Mouse (Mus musculus): Measurements from ENCODE around the gene Celsr2.

Celsr2 gene
- long read RNA-seq, experiment 1, partial matches to known transcripts = 0 of 1 reads
- long read RNA-seq, experiment 1, other reads (novel, unspliced or antisense) = 1 of 1 reads
- long read RNA-seq, experiment 2, partial matches to known transcripts = 0 of 1 reads
- long read RNA-seq, experiment 2, other reads (novel, unspliced or antisense) = 1 of 1 reads

DNA sequence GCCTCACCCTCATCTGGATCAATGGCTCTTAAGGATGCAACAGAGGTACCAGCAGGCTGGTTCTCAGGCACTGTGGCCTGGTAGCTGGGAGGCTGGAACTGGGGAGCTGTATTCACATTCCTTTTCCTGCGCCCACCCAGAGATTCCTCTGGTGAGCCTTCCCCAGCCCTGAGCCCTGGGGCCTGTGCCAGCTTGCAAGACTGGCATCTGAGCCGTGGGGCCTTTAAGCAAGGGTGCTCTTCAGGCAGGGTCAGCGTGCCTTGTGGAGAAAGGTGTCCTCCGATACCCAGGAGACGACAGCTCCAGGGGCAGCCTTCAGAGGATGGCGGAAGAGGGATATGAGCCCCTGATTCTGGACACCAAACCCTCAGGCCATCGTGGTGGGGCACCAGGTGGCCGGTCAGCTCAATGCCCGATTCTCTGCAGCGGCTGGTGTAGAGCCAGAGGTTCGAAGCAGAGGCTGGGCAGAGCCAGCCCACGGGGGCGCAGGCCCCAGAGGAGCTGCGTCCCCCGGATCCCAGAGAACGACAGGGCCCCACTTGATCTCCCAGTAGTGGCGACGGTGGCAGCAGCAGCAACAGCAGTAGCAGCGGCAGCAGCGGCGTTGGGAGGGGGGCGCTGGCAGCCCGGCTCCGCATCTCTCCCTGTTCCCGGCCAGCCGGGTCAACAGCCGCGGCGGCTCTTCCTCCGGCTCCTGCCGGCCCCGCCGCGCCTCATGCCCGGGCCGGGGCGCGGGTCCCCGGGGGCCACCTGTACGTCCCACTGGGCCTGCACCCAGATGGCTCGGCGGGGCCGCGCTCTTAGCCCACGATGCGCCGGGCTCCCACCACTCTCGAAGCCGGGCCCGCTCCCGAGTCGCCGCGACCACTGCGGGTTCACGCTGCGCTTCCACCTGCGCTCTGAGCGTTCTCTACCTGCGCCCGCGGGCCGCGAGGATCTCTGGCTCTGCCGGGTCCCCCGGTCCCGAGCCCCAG lies at the start of gene Celsr2:
TSS of gene Celsr2 (minus strand) at position 696 of the 974 bp plus-strand sequence.
- intact Hi-C loops (cut with DNase I) = no loop called here

DNA sequence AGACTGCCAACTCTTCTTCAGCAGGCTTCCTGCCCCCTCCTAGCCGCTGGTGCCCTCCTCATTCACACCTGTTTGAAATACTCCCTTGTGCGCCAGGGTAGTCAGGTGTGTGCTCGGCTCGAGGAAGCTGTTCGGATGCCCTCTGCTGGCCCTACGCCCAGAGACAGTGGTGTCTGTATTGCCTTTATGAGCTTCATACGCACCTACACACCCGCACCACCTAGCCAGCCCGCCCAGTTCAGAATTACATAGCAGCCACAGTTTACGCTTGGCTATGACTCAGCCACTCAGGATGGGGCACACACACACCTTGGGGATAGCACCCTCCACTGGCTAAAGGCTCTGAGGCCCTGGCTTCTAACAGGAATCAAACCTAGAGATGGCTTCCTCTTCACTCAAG lies 43.5 kb upstream of the Celsr2 start:
- intact Hi-C loops (cut with DNase I) = no loop called here

DNA sequence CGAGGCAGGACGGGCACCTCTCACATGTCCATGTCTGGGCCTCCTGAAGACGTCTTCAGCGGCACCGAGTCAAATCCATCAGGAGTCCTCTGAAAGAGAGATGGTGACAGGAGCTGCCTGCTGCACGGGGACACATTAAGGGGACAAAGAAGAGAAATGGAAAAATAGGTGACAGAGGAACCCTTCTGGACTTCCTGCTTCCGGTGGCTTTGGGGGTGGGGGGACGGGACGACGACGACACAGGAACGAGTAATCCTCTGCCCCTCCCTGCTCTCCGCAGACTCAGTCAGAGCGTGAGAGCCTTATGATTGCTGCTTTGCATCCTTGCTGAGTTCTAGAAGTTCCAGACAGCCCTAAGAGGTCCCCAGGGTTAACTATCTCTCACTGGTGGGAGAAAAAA lies 43.0 kb upstream of the Celsr2 start:
- intact Hi-C loops (cut with DNase I) = no loop called here

DNA sequence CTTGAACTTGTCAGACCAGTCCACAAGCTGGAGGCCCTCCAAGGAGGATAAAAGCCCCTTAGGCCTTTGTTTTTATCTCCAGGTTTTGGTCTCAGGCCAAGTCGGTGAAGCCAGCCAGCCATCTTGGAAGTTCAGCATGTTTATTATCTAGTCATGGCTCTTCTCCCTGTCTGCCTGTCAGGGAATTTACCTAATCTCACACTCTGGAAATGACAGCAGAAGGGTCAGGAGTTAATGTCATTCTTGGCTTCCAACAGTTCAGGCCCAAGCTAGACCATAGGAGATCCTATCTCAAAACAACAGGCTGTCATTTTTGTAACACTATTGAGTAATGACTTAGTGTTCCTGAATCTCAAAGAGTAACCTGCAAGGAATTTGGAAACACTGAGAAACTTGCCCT lies 38.8 kb upstream of the Celsr2 start:
- intact Hi-C loops (cut with DNase I) = no loop called here

DNA sequence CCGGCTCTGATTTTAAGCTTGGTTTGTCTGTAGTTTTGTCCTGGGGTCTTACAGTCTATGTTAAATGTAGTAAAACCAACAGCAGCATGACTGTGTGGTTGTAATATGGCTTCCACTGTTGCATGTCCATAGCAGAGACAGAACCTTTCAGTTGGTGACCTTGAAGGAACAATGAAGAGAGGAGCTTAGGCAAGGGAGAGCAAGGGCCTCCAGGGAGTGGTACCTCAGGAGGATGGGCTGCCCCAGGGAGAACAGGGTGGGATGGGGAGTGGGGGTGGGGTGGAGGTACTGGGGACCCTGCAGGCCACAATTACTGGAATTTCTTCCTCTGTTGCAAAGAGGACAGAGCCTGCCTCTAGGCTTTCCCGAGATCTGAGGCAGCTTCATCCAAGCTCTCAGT lies 36.6 kb upstream of the Celsr2 start:
- intact Hi-C loops (cut with DNase I) = no loop called here

DNA sequence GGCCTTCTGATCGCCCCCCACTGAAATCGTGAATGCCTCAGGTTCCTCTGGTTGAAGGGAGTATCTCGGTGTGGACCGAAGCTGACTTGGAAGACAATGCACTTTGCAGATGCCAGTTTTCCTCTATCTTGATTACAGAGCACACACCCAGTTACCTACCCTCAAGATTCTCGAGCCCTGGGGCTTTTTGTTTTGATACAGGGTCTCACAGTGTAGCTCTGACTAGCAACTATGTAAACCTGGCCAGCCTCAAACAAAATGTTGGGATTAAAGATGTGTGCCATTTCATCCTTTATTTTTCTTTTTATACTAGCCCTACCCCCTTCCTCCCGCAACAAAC lies 30.0 kb upstream of the Celsr2 start:
- intact Hi-C loops (cut with DNase I) = no loop called here

DNA sequence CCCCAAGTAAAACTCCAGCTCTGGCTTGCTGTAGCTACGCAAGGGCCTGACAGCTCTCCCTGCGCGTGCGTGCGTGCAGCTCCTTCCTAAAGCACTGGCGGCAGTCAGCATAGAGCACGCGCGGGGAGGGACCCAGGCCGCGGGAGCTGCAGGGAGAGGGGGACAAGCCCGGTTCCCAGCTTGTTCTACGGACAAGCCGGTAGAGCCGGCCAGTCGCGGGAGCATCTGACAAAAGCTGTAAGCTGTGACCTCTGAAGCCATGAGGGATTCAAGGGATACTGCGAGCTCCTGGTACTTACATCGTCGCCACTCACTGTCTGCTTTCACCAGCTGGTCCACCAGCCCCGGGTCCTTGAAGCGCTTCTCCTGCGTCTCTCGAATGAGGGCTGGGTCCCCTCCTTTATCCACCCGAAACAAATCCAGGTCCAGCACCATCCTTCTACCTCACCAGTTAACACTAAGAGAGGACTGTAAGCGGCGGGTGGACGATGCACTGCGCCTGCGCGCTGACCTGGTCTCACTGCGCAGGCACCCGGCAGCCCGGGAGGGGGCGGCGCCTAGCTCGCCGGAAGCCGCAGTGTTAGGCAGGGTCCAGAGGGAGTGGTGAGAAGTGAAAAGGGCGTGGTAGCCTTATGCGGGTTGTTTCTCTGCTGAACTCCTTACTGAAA lies 29.5 kb upstream of the Celsr2 start, which contains the start of gene Sars:
TSS of gene Sars (minus strand) at position 512 of the 668 bp plus-strand sequence.
- intact Hi-C loops (cut with DNase I) = loop anchor here (5.0 kb wide), 2 partner anchors 43 to 107 kb away; no protein-coding TSS in a partner anchor

DNA sequence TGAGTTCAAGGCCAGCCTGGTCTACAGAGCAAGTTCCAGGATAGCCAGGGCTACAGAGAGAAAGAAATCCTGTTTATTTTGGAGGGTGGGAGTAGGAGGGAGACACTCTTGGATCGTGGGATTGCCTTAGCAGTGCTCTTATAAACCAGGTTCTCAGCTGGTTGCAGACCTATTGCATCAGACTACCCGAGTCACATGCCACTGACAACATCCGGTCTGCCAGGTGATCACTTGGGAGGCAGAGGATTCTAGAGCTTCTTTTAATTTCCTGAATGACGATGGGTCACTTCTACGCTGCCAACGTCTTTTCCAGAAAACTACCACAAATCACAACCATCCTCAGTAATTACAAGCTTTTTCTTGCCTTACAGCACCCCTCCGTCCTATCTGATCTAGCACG lies 28.7 kb upstream of the Celsr2 start:
- intact Hi-C loops (cut with DNase I) = loop anchor here (5.0 kb wide), 2 partner anchors 42 to 108 kb away; no protein-coding TSS in a partner anchor

DNA sequence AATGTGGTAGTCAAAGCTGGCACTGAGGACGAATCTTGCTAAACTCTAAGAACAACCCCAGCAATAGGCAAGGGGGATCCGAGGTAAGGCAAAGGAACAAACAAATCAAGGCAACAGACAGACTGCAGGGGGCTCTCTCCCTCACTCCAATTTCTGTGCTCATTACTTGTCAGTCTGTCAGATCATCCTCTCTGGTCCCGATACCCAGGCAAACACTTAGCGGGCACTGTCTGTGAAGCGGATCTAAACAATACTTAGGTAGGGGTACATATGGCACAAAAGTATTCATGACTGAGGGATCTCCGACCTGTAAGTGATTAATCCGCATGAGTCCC lies 21.0 kb upstream of the Celsr2 start:
- intact Hi-C loops (cut with DNase I) = no loop called here

DNA sequence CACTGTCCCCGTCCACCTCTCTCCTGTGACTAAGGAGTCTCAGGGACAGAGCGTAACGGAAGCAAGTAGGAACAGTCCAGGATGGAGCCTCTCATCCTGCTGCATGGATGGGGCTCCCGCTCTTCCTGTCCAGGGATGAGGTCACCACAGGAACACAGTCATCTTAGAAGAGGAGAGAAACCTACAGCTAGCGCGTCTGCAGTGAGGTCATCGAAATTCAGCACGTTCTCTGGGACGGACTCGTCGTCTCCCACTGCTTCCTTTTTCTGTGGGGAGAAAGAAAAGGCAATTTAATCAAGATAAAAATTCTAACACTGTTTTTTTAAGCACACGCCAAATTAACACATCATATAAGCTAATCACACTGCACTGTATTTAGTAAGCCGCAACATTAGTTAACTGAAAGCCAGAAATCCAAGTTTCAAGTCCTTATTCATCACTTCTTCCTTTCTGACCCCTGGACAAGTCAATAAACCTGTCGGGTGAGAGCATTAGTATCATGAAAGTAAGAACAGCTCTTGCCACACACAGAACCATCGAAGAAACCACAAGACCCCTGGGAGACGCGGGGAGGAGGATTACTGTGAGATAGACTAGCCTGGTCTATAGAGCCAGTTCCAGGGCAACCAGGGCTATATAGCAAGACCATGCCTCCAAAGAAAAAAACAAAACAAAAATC lies 20.5 kb upstream of the Celsr2 start:
- intact Hi-C loops (cut with DNase I) = no loop called here

DNA sequence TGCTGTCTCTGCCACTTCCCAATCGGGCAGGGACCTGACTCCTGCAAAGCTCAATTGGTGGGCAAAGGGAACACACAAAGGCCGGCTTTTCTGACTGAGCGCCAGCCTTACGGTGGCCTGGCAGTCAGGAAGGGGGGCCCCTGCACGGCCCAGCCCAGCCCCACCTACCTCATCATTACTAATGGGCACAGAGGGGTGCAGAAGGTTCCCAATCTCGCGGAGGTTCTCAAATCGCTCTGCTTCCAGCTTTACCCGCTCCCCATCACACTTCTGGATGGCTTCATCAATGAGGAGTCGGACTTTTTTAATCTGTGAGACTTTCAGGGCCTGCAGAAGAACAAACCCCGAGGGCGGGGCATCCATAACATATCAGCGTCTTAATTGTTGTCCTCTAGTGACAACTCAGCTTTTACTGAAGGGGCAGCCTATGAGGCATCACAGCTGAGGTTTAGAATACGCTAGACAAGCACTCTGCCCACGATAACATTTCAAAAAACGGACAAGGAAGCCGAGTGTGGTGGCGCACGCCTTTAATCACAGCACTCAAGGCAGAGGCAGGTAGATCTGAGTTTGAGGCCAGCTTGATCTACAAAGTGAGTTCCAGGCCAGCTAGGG lies 18.6 kb upstream of the Celsr2 start:
- intact Hi-C loops (cut with DNase I) = no loop called here

DNA sequence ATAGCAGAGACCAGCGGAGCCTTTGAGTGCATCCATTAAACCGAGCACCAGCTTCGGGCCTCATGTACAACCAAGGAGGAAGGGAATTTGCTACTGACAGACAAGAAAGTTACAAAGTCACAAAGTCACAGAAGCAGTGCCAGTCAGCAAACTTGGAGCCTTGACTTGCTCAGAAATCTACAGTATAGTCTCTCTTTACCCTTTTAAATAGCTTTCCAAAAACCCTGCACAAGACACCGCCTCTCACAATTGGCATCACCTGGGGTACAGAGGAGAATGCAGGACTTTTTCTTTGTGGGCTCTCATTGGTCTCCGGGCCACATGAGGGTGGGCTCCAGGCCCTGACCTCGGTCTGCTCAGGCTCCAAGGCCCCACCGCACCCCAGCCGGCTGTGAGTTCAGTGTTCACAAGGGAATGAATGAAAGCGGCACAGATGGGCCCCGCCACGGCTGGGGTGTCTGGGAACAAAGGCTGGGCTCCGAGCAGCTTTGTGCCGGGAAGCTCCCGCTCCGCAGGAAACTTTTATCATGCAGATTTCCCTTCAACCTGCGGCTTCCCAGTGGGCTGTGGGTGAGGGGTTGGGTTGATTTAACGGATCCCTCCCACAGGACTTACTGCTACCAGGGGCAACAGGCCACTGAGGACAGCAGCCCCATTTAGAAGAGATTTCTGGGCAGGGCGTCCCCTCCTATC lies 18.0 kb upstream of the Celsr2 start:
- intact Hi-C loops (cut with DNase I) = no loop called here

DNA sequence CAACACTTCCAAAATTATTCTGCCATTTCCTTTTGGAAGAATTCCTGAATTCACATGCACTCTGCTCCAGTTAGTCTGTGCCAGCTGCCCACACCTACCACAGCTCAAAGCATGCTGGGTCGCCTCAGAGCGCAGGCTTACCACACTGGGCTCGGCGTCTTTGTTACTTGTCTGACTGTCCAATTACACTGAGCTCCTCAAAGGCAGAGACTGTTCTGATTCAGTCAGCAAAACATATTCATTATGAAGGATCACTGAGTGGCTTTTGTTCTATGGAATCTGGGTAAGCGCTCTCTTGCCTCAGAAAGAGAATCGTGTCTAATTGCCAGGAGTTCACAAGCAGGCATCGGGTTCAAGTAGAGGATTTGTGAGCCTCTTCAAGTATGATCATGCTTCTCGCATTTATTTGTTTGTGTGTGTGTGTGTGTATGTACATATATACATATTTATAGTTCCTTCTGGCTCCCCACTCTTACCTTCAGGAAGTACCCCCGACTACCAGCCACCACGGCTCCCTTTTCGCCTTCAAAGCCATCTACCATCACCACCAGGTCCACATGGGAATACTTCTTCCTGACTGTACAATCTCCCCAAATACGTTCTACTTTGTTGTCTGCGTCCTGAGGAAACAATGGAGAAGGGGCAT lies 17.3 kb upstream of the Celsr2 start:
- intact Hi-C loops (cut with DNase I) = no loop called here

DNA sequence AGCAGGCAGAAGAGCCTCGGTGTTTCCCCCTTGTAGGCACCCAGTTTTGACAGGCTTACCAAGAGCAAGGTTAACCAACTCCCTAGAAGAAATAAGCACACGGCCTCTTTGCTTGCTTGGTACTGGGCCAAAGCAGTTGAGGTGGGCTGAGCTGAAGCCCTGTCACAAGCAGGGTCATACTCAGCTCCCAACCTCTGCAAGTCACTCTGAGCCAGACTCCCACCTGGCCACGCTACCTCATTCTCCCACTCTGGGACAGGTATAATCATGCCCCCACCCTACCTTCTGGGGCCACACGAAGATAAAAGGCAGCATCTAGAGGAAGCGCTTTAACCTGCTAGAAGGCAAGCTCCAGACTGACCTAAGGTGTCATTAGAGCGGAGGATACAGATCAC lies 10.3 kb upstream of the Celsr2 start:
- intact Hi-C loops (cut with DNase I) = no loop called here

DNA sequence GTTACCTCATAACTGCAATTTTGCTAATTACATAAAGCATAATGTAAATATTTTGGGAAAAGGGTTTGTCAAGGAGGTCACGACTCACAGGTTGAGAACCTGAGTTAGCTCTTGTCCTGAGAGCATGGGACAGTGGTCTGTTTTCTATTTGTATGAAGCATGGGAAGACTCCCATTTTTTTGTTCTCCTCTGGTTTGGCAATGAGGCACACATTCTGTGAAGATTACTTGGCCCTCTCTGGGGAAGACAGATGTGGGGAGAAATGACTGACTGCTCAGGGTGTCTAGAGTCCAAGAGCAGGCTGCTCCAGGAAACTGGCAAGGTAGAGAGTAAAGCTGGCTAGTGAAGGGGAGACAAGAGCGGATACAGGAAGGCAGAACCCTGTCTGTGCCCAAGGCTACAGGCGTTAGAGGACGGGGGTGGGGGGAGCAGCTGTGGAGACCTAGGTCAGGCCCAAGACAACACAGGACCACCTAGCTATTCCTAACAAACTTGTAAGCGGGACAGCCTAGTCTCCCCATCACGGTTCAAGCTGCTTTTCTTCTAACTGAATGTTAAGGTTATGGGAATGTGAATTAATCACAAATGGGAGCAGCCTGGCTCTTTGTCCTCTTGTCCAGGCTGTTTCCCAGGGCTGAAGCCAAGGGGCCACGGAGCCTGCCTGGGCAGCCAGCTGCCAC lies 9.7 kb upstream of the Celsr2 start:
- intact Hi-C loops (cut with DNase I) = no loop called here

DNA sequence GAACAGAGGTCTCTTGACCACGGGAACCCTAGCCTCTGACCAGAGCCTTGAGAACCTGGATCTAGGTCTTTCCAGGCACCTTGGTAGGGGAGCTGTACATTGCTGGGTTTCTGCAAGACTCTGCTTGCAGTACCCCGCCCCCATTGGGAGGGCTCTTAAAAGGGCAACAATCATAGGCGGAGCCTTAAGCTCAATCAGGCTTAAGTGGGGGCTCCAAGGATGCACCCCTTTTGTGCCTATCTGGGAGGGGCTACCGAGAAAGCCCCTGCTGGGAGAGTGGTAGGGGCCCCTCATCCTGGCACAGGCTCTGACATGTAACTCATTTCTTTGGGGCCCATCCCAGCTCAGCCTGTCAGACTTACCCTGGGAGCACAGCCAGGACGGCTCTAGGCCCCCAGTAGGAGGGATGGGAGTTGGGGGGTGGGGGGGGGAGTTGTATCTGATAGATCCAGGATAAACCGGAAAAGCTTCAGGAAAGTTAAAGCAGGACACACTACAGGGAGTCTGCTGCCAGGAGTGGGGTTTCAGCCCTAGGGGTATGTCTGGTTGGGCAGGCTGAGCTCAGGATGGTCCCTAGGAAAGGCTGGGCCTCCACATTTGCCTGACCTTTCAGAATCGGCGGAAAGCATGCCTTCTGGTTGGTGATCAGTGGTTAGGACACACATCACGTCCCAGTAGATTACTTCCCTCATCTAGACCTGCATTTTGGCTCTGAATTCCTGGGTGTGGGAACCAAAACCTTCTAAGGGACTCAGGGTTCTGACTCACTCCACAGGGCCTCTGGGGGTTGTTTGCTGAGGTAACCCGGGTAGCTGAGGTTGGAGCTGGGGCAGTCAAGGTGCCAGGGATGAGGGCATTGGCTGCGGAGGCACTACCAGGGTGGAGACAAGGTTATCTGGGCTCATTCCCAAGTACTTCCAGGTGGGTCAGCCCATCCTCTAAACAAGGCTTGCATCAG lies 8.8 kb upstream of the Celsr2 start:
- intact Hi-C loops (cut with DNase I) = no loop called here

DNA sequence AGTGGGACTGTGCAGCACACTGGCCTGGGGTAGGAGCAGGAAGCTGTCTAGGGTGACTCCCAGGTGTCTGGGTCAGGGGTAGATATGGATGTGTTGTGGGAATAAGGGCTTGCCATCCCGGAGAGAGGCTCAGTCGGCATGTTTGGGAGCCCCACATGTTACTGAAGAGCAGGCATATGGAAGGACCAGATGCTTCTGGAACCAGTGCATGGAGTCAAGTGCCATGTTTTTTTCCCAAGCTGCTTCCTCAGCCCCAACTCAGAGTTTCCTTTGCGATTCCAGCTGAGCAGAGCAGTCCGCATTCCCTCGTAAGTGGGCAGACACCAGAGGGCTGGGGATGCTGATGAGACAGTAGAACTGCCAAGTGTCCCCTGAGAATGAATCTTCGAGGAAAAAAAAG lies 7.7 kb upstream of the Celsr2 start:
- intact Hi-C loops (cut with DNase I) = no loop called here

DNA sequence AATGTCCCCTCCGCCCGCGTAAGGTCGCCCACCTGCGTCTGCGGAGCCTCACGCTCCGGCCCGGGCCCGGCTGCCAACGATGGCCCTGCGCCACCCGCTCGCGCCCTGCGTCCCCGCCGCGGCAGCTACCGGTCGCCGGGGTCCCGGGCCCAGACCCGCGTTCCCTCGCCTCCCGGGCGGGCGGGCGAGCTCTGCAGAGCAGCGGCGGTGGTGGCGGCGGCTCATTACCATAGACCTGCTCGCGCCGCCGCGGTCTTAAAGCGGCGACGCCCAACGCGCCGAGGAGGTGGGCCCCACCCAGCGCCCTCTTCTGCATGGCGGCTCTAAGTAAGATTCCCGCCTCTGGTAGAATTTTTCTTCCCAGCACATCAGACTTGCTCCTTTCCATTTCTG lies 475 bp upstream of the Celsr2 start:
- intact Hi-C loops (cut with DNase I) = no loop called here

All from adrenal gland (tissue).